Mouse (Mus musculus) CH12.LX (cell line): ENCODE data around the gene Runx3. TPM values are rescaled to one million over a fixed set of nuclear protein-coding genes. Genes with fewer than 3 reads are reported as not detected.

ENCODE experiments used
- DNase-seq: peaks from one replicate; pipeline ENCODE4 v3.0.0-alpha.2; 2013; ENCODE audit errors: extremely low read depth
- H3K27ac ChIP-seq: 2 replicates; pipeline ENCODE4 v1.5.1; 2012; ENCODE audit warnings: low read depth, mild to moderate bottlenecking, control low read depth, moderate library complexity; ENCODE audit not compliant: insufficient read depth
- H3K27me3 ChIP-seq: replicated peaks from 2 replicates; pipeline ENCODE3; 2012; ENCODE audit warnings: inconsistent platforms
- H3K36me3 ChIP-seq, 2 experiments: replicated peaks in 1 of 2; 2 replicates each; pipeline versions ENCODE3 to v1.6.1; 2012; ENCODE audit warnings: inconsistent platforms in 1 of 2, low read length in 1 of 2, mild to moderate bottlenecking in 1 of 2, mixed read lengths in 1 of 2, moderate library complexity in 1 of 2; ENCODE audit not compliant: control insufficient read depth in 1 of 2, insufficient read depth in 1 of 2
- H3K4me1 ChIP-seq, 2 experiments: 2 replicates each; pipeline ENCODE4 v1.6.1; 2012; ENCODE audit warnings: inconsistent platforms in 1 of 2, moderate library complexity in 1 of 2; ENCODE audit not compliant: insufficient read depth in 2 of 2, control insufficient read depth in 1 of 2
- H3K4me2 ChIP-seq: 2 replicates; pipeline ENCODE4 v1.6.1; 2012; ENCODE audit warnings: low read depth, mild to moderate bottlenecking, control low read depth; ENCODE audit not compliant: poor library complexity, insufficient read depth, severe bottlenecking
- H3K4me3 ChIP-seq, 3 experiments: fragments of 150-350 bp in 1 of 3; sonication (generic) in 1 of 3; replicated peaks in 1 of 3; 2 replicates each; pipeline versions ENCODE3 to v1.5.1; 2011 to 2012; ENCODE audit warnings: low read depth in 2 of 3, low read length in 2 of 3, mild to moderate bottlenecking in 2 of 3, moderate library complexity in 2 of 3, control low read depth in 1 of 3, improper control_type of control experiment in 1 of 3, inconsistent platforms in 1 of 3, mixed read lengths in 1 of 3; ENCODE audit not compliant: poor library complexity in 1 of 3
- H3K79me2 ChIP-seq: replicated peaks from 2 replicates; pipeline ENCODE4 v1.6.1; 2012; ENCODE audit warnings: mild to moderate bottlenecking, moderate library complexity; ENCODE audit not compliant: control insufficient read depth, poor library complexity, insufficient read depth, severe bottlenecking; ENCODE audit errors: extremely low read depth
- H3K9ac ChIP-seq: 2 replicates; pipeline ENCODE4 v1.6.1; 2012; ENCODE audit warnings: low read depth, mild to moderate bottlenecking, control low read depth, moderate library complexity; ENCODE audit not compliant: insufficient read depth
- H3K9me3 ChIP-seq: replicated peaks from 2 replicates; pipeline ENCODE3; 2012; ENCODE audit warnings: low read length, inconsistent platforms, mixed read lengths
- CHD1 ChIP-seq: IDR thresholded peaks from 2 replicates; pipeline ENCODE4 v1.6.1; 2012; ENCODE audit warnings: low read depth, low read length, improper control_type of control experiment, inconsistent platforms
- CHD2 ChIP-seq: IDR thresholded peaks from 2 replicates; pipeline ENCODE4 v1.6.1; 2011; ENCODE audit warnings: low read length, improper control_type of control experiment
- CTCF ChIP-seq, 2 experiments: IDR thresholded peaks in 1 of 2; conservative IDR thresholded peaks in 1 of 2; 2 replicates each; pipeline ENCODE4 v1.5.1; 2011 to 2012; ENCODE audit warnings: low read depth in 2 of 2, low read length in 2 of 2, improper control_type of control experiment in 1 of 2, inconsistent platforms in 1 of 2, mild to moderate bottlenecking in 1 of 2, moderate library complexity in 1 of 2
- E2F4 ChIP-seq: IDR thresholded peaks from 2 replicates; pipeline ENCODE4 v1.6.1; 2011; ENCODE audit warnings: low read depth, low read length, improper control_type of control experiment; ENCODE audit not compliant: insufficient replicate concordance
- ELF1 ChIP-seq: IDR thresholded peaks from 2 replicates; pipeline ENCODE4 v1.6.1; 2014; ENCODE audit warnings: low read depth, mild to moderate bottlenecking, inconsistent platforms, low read length, improper control_type of control experiment
- EP300 ChIP-seq: IDR thresholded peaks from 2 replicates; pipeline ENCODE4 v1.6.1; 2011; ENCODE audit warnings: low read length, improper control_type of control experiment
- HCFC1 ChIP-seq: IDR thresholded peaks from 2 replicates; pipeline ENCODE4 v1.6.1; 2012; ENCODE audit warnings: low read depth, mild to moderate bottlenecking, inconsistent platforms, low read length, improper control_type of control experiment
- IRF4 ChIP-seq: IDR thresholded peaks from 2 replicates; pipeline ENCODE4 v1.6.1; 2014; ENCODE audit warnings: low read depth, mild to moderate bottlenecking, inconsistent platforms, low read length, improper control_type of control experiment
- JUN ChIP-seq: IDR thresholded peaks from 2 replicates; pipeline ENCODE4 v1.6.1; 2011; ENCODE audit warnings: low read depth, mild to moderate bottlenecking, low read length, improper control_type of control experiment, moderate library complexity; ENCODE audit not compliant: insufficient read depth
- JUND ChIP-seq: conservative IDR thresholded peaks from 2 replicates; pipeline ENCODE4 v1.6.1; 2011; ENCODE audit warnings: low read depth, low read length, improper control_type of control experiment
- KAT2A ChIP-seq: IDR thresholded peaks from 2 replicates; pipeline ENCODE4 v1.6.1; 2012; ENCODE audit warnings: low read length, improper control_type of control experiment, inconsistent platforms; ENCODE audit not compliant: insufficient replicate concordance
- MAFK ChIP-seq: IDR thresholded peaks from 2 replicates; pipeline ENCODE4 v1.6.1; 2011; ENCODE audit warnings: low read length, improper control_type of control experiment; ENCODE audit not compliant: insufficient replicate concordance
- MAX ChIP-seq: IDR thresholded peaks from 2 replicates; pipeline ENCODE4 v1.6.1; 2011; ENCODE audit warnings: low read length, improper control_type of control experiment
- MAZ ChIP-seq: IDR thresholded peaks from 2 replicates; pipeline ENCODE4 v1.6.1; 2012; ENCODE audit warnings: low read depth, mild to moderate bottlenecking, inconsistent platforms, low read length, improper control_type of control experiment, moderate library complexity
- MEF2A ChIP-seq: IDR thresholded peaks from 2 replicates; pipeline ENCODE4 v1.6.1; 2014; ENCODE audit warnings: low read depth, mild to moderate bottlenecking, inconsistent platforms, low read length, improper control_type of control experiment, borderline replicate concordance
- MXI1 ChIP-seq: IDR thresholded peaks from 2 replicates; pipeline ENCODE4 v1.6.1; 2011; ENCODE audit warnings: mild to moderate bottlenecking, low read depth, low read length, improper control_type of control experiment
- MYC ChIP-seq: IDR thresholded peaks from 2 replicates; pipeline ENCODE4 v1.6.1; 2011; ENCODE audit warnings: low read depth, mild to moderate bottlenecking, improper control_type of control experiment, low read length
- NELFE ChIP-seq: IDR thresholded peaks from 2 replicates; pipeline ENCODE4 v1.6.1; 2011; ENCODE audit warnings: low read depth, low read length, improper control_type of control experiment
- NRF1 ChIP-seq: IDR thresholded peaks from 2 replicates; pipeline ENCODE4 v1.6.1; 2014; ENCODE audit warnings: low read depth, mild to moderate bottlenecking, inconsistent platforms, low read length, improper control_type of control experiment, moderate library complexity
- PAX5 ChIP-seq: IDR thresholded peaks from 2 replicates; pipeline ENCODE4 v1.6.1; 2012; ENCODE audit warnings: low read length, inconsistent platforms, mixed read lengths
- POLR2A ChIP-seq: IDR thresholded peaks from 2 replicates; pipeline ENCODE4 v1.6.1; 2011; ENCODE audit warnings: low read depth, mild to moderate bottlenecking, improper control_type of control experiment, low read length
- RCOR1 ChIP-seq: conservative IDR thresholded peaks from 2 replicates; pipeline ENCODE4 v1.6.1; 2012; ENCODE audit warnings: low read depth, mild to moderate bottlenecking, inconsistent platforms, low read length, improper control_type of control experiment
- SIN3A ChIP-seq: IDR thresholded peaks from 2 replicates; pipeline ENCODE4 v1.6.1; 2012; ENCODE audit warnings: low read length, improper control_type of control experiment, inconsistent platforms
- SMC3 ChIP-seq: IDR thresholded peaks from 2 replicates; pipeline ENCODE4 v1.6.1; 2011; ENCODE audit warnings: low read depth, low read length, improper control_type of control experiment
- TBP ChIP-seq: conservative IDR thresholded peaks from 2 replicates; pipeline ENCODE4 v1.6.1; 2011; ENCODE audit warnings: low read depth, low read length, improper control_type of control experiment
- TCF12 ChIP-seq: IDR thresholded peaks from 2 replicates; pipeline ENCODE4 v1.6.1; 2014; ENCODE audit warnings: low read depth, mild to moderate bottlenecking, inconsistent platforms, low read length, improper control_type of control experiment
- USF1 ChIP-seq: IDR thresholded peaks from 2 replicates; pipeline ENCODE4 v1.6.1; 2014; ENCODE audit warnings: low read depth, mild to moderate bottlenecking, inconsistent platforms, low read length, improper control_type of control experiment
- USF2 ChIP-seq: conservative IDR thresholded peaks from 2 replicates; pipeline ENCODE4 v1.6.1; 2011; ENCODE audit warnings: low read depth, low read length, improper control_type of control experiment
- ZMIZ1 ChIP-seq: IDR thresholded peaks from 2 replicates; pipeline ENCODE4 v1.6.1; 2012; ENCODE audit warnings: low read depth, mild to moderate bottlenecking, inconsistent platforms, low read length, improper control_type of control experiment
- ZNF384 ChIP-seq: IDR thresholded peaks from 2 replicates; pipeline ENCODE4 v1.6.1; 2012; ENCODE audit warnings: low read depth, low read length, improper control_type of control experiment, inconsistent platforms
- dilution Hi-C: fragments of 300-500 bp; cut with MboI; formaldehyde crosslinking; loops from 2 replicates; pipeline ENCODE4 v1.14.3; 2020; ENCODE audit warnings: low sequenced_read_pairs; ENCODE audit not compliant: extremely low pct_unique_long_range_greater_than_20kb, extremely low pct_ligation_motif_present
- in situ Hi-C: fragments of 300-500 bp; cut with MboI; formaldehyde crosslinking; loops from 3 replicates; pipeline ENCODE4 v1.14.3; 2019; ENCODE audit warnings: low sequenced_read_pairs, low pct_ligation_motif_present, low pct_unique_long_range_greater_than_20kb, mixed read lengths
- polyA plus RNA-seq: library from polyadenylated mRNA; unstranded; fragments of >175 nt; gene quantifications from 2 replicates; pipeline ENCODE4 v1.2.1, GENCODE M21; 2012; ENCODE audit warnings: low read depth; ENCODE audit not compliant: insufficient read length
- total RNA-seq, 2 experiments: library from RNA; depleted of rRNA; stranded (reverse); fragments of 300-350 nt in 1 of 2; fragments of >200 nt in 1 of 2; gene quantifications; 2 replicates each; pipeline ENCODE4 v1.2.3; 2012 to 2014

The Runx3 gene
- total and polyA plus RNA-seq, 3 experiments = 5.0 to 61.1 (median 19.7) TPM

- Histone ChIP-seq H3K4me1 (peaks cover 17 to 33% of the 10 kb centered on the region in 2 experiments), H3K27ac (no peak overlapping the region), H3K4me2 (no peak overlapping the region), H3K4me3 (no peak overlapping the region), H3K36me3 (no peaks in the 10 kb centered on the region), H3K27me3 (no peaks in the 10 kb centered on the region), H3K9ac (no peak overlapping the region), H3K9me3 (peaks cover 4% of the 10 kb centered on the region), H3K79me2 (no peaks in the 10 kb centered on the region)
- in situ Hi-C loops (loop anchor here (5.0 to 10.0 kb wide), 3 partner anchors 148 to 260 kb away; no protein-coding TSS in a partner anchor), dilution Hi-C loops (no loop called here)
- DNase-seq = no peak
- TF ChIP-seq MAFK = no peak
- no peak for TF ChIP-seq NRF1
- no peak for TF ChIP-seq IRF4
- no peak for TF ChIP-seq CHD1
- no peak for TF ChIP-seq ELF1
- no peak for TF ChIP-seq MAX
- TF ChIP-seq SMC3 = no peak
- no peak for TF ChIP-seq MXI1
- no peak for TF ChIP-seq CTCF (conservative IDR thresholded peaks at IDR 0.05 in 1 of 2, IDR thresholded peaks at IDR 0.05 in 1 of 2; ENCODE audit: low read depth in 2 of 2, low read length in 2 of 2)
- TF ChIP-seq MEF2A = no peak
- TF ChIP-seq USF1 = no peak
- no peak for TF ChIP-seq MAZ
- no peak for TF ChIP-seq EP300
Measured at GRCm38 (mm10) chr4:135205254-135205653, 84.8 kb downstream of the Runx3 start.

- Histone ChIP-seq H3K4me2 (peak overlapping the region; percentile 53), H3K36me3 (peaks cover 0 to 3% of the 10 kb centered on the region in 2 experiments), H3K4me3 (peak overlapping the region in 1 of 3 experiments; percentile 56), H3K27me3 (no peaks in the 10 kb centered on the region), H3K4me1 (peaks cover 17 to 33% of the 10 kb centered on the region in 2 experiments), H3K9ac (peak overlapping the region; percentile 49), H3K9me3 (peaks cover 9% of the 10 kb centered on the region), H3K27ac (peak overlapping the region; percentile 76), H3K79me2 (no peaks in the 10 kb centered on the region)
- in situ Hi-C loops = loop anchor here (5.0 to 10.0 kb wide), 3 partner anchors 149 to 261 kb away; no protein-coding TSS in a partner anchor
- DNase-seq = peak; percentile 94
- dilution Hi-C loops = no loop called here
- TF ChIP-seq NRF1 (no peak; the same call in 1 of the 2 replicates), SMC3 (peak; percentile 98), NELFE (no peak; the same call in 1 of the 2 replicates), HCFC1 (peak; percentile 33; the same call in 1 of the 2 replicates), E2F4 (no peak), CHD1 (no peak), MAFK (no peak), EP300 (0 out of 2 replicates have a peak, but pooled peaks have one; percentile 23), ZNF384 (no peak), MYC (no peak), SIN3A (peak; percentile 90), POLR2A (no peak), JUND (no peak), ZMIZ1 (0 out of 2 replicates have a peak, but pooled peaks have one; percentile 55), CTCF (conservative IDR thresholded peaks at IDR 0.05 in 1 of 2, IDR thresholded peaks at IDR 0.05 in 1 of 2; ENCODE audit: low read depth in 2 of 2, low read length in 2 of 2) (peak in 1 of 2 experiments; percentile 95; a peak in 3 of 4 replicates), RCOR1 (no peak), JUN (no peak), KAT2A (no peak), TBP (no peak), MEF2A (peak; percentile 64; the same call in 1 of the 2 replicates), TCF12 (peak; percentile 83; the same call in 1 of the 2 replicates), ELF1 (peak; percentile 63), USF2 (no peak), CHD2 (no peak; the same call in 1 of the 2 replicates), PAX5 (no peak)
Measured at GRCm38 (mm10) chr4:135205711-135206600, 85.5 kb downstream of the Runx3 start.
